Mouse (Mus musculus): ENCODE measurements around the gene Pcsk5. TPM values are rescaled to one million over a fixed set of nuclear protein-coding genes. Genes with fewer than 3 reads are reported as not detected.

Gene Pcsk5
- total and polyA plus RNA-seq, 2 experiments = 4.2 to 9.9 TPM

- Histone ChIP-seq H3K4me3 (ENCODE audit: insufficient read depth, low read depth, low read length) (no peak overlapping the region), H3K9ac (ENCODE audit: low read depth, low read length) (no peak overlapping the region), H3K4me1 (ENCODE audit: control insufficient read depth, insufficient read depth, low read length) (no peaks in the 10 kb centered on the region), H3K79me2 (ENCODE audit: control insufficient read depth, insufficient read depth, low read length) (no peaks in the 10 kb centered on the region), H3K36me3 (ENCODE audit: control insufficient read depth, insufficient read depth, low read length) (no peaks in the 10 kb centered on the region), H3K27me3 (ENCODE audit: control insufficient read depth, insufficient read depth, low read length) (no peaks in the 10 kb centered on the region), H3K27ac (replicated peaks; ENCODE audit: insufficient read depth, low read depth, low read length) (no peak overlapping the region)
- DNase-seq (ENCODE audit: extremely low read depth, low read depth, low spot score) = no peak
- WGBS = 93% methylated on average over 7 of the region's 7 CpGs
- no peak for TF ChIP-seq CTCF (IDR thresholded peaks at IDR 0.05; ENCODE audit: low read depth, low read length)
- TF ChIP-seq POLR2A (IDR thresholded peaks at IDR 0.05; ENCODE audit: extremely low read depth, insufficient read depth, low read length) = no peak
These were observed 385.4 kb downstream of the Pcsk5 start for GRCm38 (mm10) chr19:17452001-17452400.

- no peaks in the 10 kb centered on the region for H3K79me2 ChIP-seq (ENCODE audit: control insufficient read depth, insufficient read depth, low read length)
- 0 out of 2 replicates have a peak overlapping the region, but pooled peaks have one; percentile 1 for H3K27ac ChIP-seq (replicated peaks; ENCODE audit: insufficient read depth, low read depth, low read length)
- no peaks in the 10 kb centered on the region for H3K27me3 ChIP-seq (ENCODE audit: control insufficient read depth, insufficient read depth, low read length)
- TF ChIP-seq CTCF (IDR thresholded peaks at IDR 0.05; ENCODE audit: low read depth, low read length) (no peak), POLR2A (IDR thresholded peaks at IDR 0.05; ENCODE audit: extremely low read depth, insufficient read depth, low read length) (no peak)
- H3K4me3 ChIP-seq (ENCODE audit: insufficient read depth, low read depth, low read length) = no peak overlapping the region
- peak; percentile 83 for DNase-seq (ENCODE audit: extremely low read depth, low read depth, low spot score)
- no peaks in the 10 kb centered on the region for H3K36me3 ChIP-seq (ENCODE audit: control insufficient read depth, insufficient read depth, low read length)
- no peak overlapping the region for H3K9ac ChIP-seq (ENCODE audit: low read depth, low read length)
- 22% methylated on average over 7 of the region's 7 CpGs for WGBS
- peaks cover 1% of the 10 kb centered on the region; the same call in 1 of the 2 replicates for H3K4me1 ChIP-seq (ENCODE audit: control insufficient read depth, insufficient read depth, low read length)
These were observed 393.9 kb downstream of the Pcsk5 start for GRCm38 (mm10) chr19:17443581-17443980.

- Histone ChIP-seq H3K9ac (ENCODE audit: low read depth, low read length) (no peak overlapping the region), H3K79me2 (ENCODE audit: control insufficient read depth, insufficient read depth, low read length) (no peaks in the 10 kb centered on the region), H3K36me3 (ENCODE audit: control insufficient read depth, insufficient read depth, low read length) (no peaks in the 10 kb centered on the region), H3K4me1 (ENCODE audit: control insufficient read depth, insufficient read depth, low read length) (peaks cover 1% of the 10 kb centered on the region; the same call in 1 of the 2 replicates), H3K27ac (replicated peaks; ENCODE audit: insufficient read depth, low read depth, low read length) (no peak overlapping the region), H3K27me3 (ENCODE audit: control insufficient read depth, insufficient read depth, low read length) (no peaks in the 10 kb centered on the region), H3K4me3 (ENCODE audit: insufficient read depth, low read depth, low read length) (no peak overlapping the region)
- TF ChIP-seq POLR2A (IDR thresholded peaks at IDR 0.05; ENCODE audit: extremely low read depth, insufficient read depth, low read length) (no peak), CTCF (IDR thresholded peaks at IDR 0.05; ENCODE audit: low read depth, low read length) (no peak)
- 79% methylated on average over 4 of the region's 4 CpGs for WGBS
- no peak for DNase-seq (ENCODE audit: extremely low read depth, low read depth, low spot score)
These were observed 397.8 kb downstream of the Pcsk5 start for GRCm38 (mm10) chr19:17439476-17440189.

- no peaks in the 10 kb centered on the region for H3K79me2 ChIP-seq (ENCODE audit: control insufficient read depth, insufficient read depth, low read length)
- no peak overlapping the region for H3K27ac ChIP-seq (replicated peaks; ENCODE audit: insufficient read depth, low read depth, low read length)
- WGBS = 95% methylated on average over 1 of the region's 1 CpGs
- H3K4me3 ChIP-seq (ENCODE audit: insufficient read depth, low read depth, low read length) = no peak overlapping the region
- no peak for TF ChIP-seq CTCF (IDR thresholded peaks at IDR 0.05; ENCODE audit: low read depth, low read length)
- TF ChIP-seq POLR2A (IDR thresholded peaks at IDR 0.05; ENCODE audit: extremely low read depth, insufficient read depth, low read length) = no peak
- H3K27me3 ChIP-seq (ENCODE audit: control insufficient read depth, insufficient read depth, low read length) = no peaks in the 10 kb centered on the region
- no peak overlapping the region for H3K9ac ChIP-seq (ENCODE audit: low read depth, low read length)
- H3K36me3 ChIP-seq (ENCODE audit: control insufficient read depth, insufficient read depth, low read length) = no peaks in the 10 kb centered on the region
- DNase-seq (ENCODE audit: extremely low read depth, low read depth, low spot score) = no peak
- H3K4me1 ChIP-seq (ENCODE audit: control insufficient read depth, insufficient read depth, low read length) = no peaks in the 10 kb centered on the region
These were observed 400.8 kb downstream of the Pcsk5 start for GRCm38 (mm10) chr19:17436651-17437050.

GRCm38 (mm10) chr19:17428561-17428914 lies 408.9 kb downstream of the Pcsk5 start:
- Histone ChIP-seq H3K9ac (ENCODE audit: low read depth, low read length) (no peak overlapping the region), H3K4me3 (ENCODE audit: insufficient read depth, low read depth, low read length) (no peak overlapping the region), H3K27ac (replicated peaks; ENCODE audit: insufficient read depth, low read depth, low read length) (no peak overlapping the region), H3K36me3 (ENCODE audit: control insufficient read depth, insufficient read depth, low read length) (no peaks in the 10 kb centered on the region), H3K79me2 (ENCODE audit: control insufficient read depth, insufficient read depth, low read length) (no peaks in the 10 kb centered on the region), H3K27me3 (ENCODE audit: control insufficient read depth, insufficient read depth, low read length) (no peaks in the 10 kb centered on the region), H3K4me1 (ENCODE audit: control insufficient read depth, insufficient read depth, low read length) (no peaks in the 10 kb centered on the region)
- DNase-seq (ENCODE audit: extremely low read depth, low read depth, low spot score) = no peak
- TF ChIP-seq POLR2A (IDR thresholded peaks at IDR 0.05; ENCODE audit: extremely low read depth, insufficient read depth, low read length) = no peak
- TF ChIP-seq CTCF (IDR thresholded peaks at IDR 0.05; ENCODE audit: low read depth, low read length) = no peak
- WGBS = 82% methylated on average over 2 of the region's 2 CpGs

- H3K9ac ChIP-seq (ENCODE audit: low read depth, low read length) = no peak overlapping the region
- H3K4me1 ChIP-seq (ENCODE audit: control insufficient read depth, insufficient read depth, low read length) = no peaks in the 10 kb centered on the region
- no peaks in the 10 kb centered on the region for H3K79me2 ChIP-seq (ENCODE audit: control insufficient read depth, insufficient read depth, low read length)
- DNase-seq (ENCODE audit: extremely low read depth, low read depth, low spot score) = peak; percentile 13
- 97% methylated on average over 2 of the region's 2 CpGs for WGBS
- no peaks in the 10 kb centered on the region for H3K36me3 ChIP-seq (ENCODE audit: control insufficient read depth, insufficient read depth, low read length)
- H3K4me3 ChIP-seq (ENCODE audit: insufficient read depth, low read depth, low read length) = no peak overlapping the region
- H3K27ac ChIP-seq (replicated peaks; ENCODE audit: insufficient read depth, low read depth, low read length) = no peak overlapping the region
- TF ChIP-seq POLR2A (IDR thresholded peaks at IDR 0.05; ENCODE audit: extremely low read depth, insufficient read depth, low read length) = no peak
- TF ChIP-seq CTCF (IDR thresholded peaks at IDR 0.05; ENCODE audit: low read depth, low read length) = no peak
- no peaks in the 10 kb centered on the region for H3K27me3 ChIP-seq (ENCODE audit: control insufficient read depth, insufficient read depth, low read length)
These were observed 409.4 kb downstream of the Pcsk5 start for GRCm38 (mm10) chr19:17427824-17428560.
